Mouse (Mus musculus) lung, postnatal 0 days (tissue): Measurements from ENCODE around the gene Ly6g6e. TPM values are rescaled to one million over a fixed set of nuclear protein-coding genes. Genes with fewer than 3 reads are reported as not detected.

Experiments
- ATAC-seq: fragments of 200-750 bp; cut with Nextera tagmentation; 2 replicates; pipeline ENCODE4 v1.8.0; 2017; ENCODE audit warnings: moderate library complexity
- DNase-seq: peaks from one replicate; pipeline ENCODE4 v3.0.0-alpha.2; 2016; ENCODE audit warnings: low spot score
- H3K27ac ChIP-seq: fragments of 300-500 bp; sonication (generic); 2 replicates; pipeline ENCODE4 v1.5.1; 2014; ENCODE audit warnings: antibody characterized with exemption, mild to moderate bottlenecking, low read length, mixed read lengths
- H3K27me3 ChIP-seq: fragments of 300-500 bp; sonication (generic); replicated peaks from 2 replicates; pipeline ENCODE4 v1.6.1; 2014; ENCODE audit warnings: low read length, mixed read lengths; ENCODE audit not compliant: insufficient read depth
- H3K36me3 ChIP-seq: fragments of 300-500 bp; sonication (generic); 2 replicates; pipeline ENCODE4 v1.6.1; 2014; ENCODE audit warnings: low read length, mixed read lengths; ENCODE audit not compliant: insufficient read depth
- H3K4me1 ChIP-seq: fragments of 300-500 bp; sonication (generic); 2 replicates; pipeline ENCODE4 v1.6.1; 2014; ENCODE audit warnings: antibody characterized with exemption, low read depth, low read length, mixed read lengths; ENCODE audit not compliant: insufficient read depth
- H3K4me2 ChIP-seq: fragments of 300-500 bp; sonication (generic); replicated peaks from 2 replicates; pipeline ENCODE4 v1.6.1; 2014; ENCODE audit warnings: low read depth, mild to moderate bottlenecking, low read length, moderate library complexity, mixed read lengths
- H3K4me3 ChIP-seq: fragments of 300-500 bp; sonication (generic); 2 replicates; pipeline ENCODE4 v1.5.1; 2014; ENCODE audit warnings: low read depth, low read length
- H3K9ac ChIP-seq: fragments of 300-500 bp; sonication (generic); replicated peaks from 2 replicates; pipeline ENCODE4 v1.6.1; 2014; ENCODE audit warnings: low read depth, mild to moderate bottlenecking
- H3K9me3 ChIP-seq: fragments of 300-500 bp; sonication (generic); 2 replicates; pipeline ENCODE4 v1.6.1; 2016; ENCODE audit warnings: low read length, mixed read lengths
- CTCF ChIP-seq: IDR thresholded peaks from 2 replicates; pipeline ENCODE4 v1.5.1; 2016; ENCODE audit warnings: antibody characterized with exemption, mild to moderate bottlenecking
- EP300 ChIP-seq: IDR thresholded peaks from 2 replicates; pipeline ENCODE4 v1.6.1; 2016; ENCODE audit warnings: antibody characterized with exemption, mild to moderate bottlenecking, control low read depth
- WGBS: fragments of 180-500 bp; shearing (Covaris S2); extraction: QIAGEN DNeasy Blood & Tissue Kit; methylation state at CpG from one replicate; pipeline ENCODE4 v1.1.7; 2014; 5-methylcytosine and 5-hydroxymethylcytosine counted together
- polyA plus RNA-seq: library from polyadenylated mRNA; unstranded; fragments of >200 nt; fragmentation: Nextera tagmentation; extraction: Ambion mirVana; gene quantifications from 2 replicates; pipeline ENCODE4 v1.2.1, GENCODE M21; 2015

Gene Ly6g6e
- polyA plus RNA-seq, 1 experiment from 2014 or later, result 2.8 TPM

DNA sequence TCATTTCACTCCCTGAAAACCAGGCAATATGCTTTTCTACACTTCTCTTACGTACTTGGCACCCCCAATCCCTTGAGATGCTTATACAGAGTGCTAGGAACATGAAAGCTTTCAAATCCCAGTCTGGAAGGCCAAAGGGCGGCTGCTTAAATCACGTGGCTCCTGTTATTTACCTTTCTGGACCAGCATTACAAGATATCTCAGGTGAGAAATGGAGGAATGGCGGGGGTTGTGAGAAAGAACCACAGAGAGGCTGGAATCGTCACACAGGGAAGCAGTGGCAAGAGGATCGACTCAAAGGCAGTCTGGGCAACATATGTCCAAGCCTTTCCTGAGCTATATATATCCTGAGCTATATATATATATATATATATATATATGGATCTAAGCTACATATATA lies 48.9 kb downstream of the Ly6g6e start:
- no peak for ATAC-seq
- Histone ChIP-seq H3K27ac (peak overlapping the region; percentile 92), H3K4me2 (peak overlapping the region; percentile 81), H3K4me1 (peaks cover 15% of the 10 kb centered on the region), H3K9me3 (no peaks in the 10 kb centered on the region), H3K27me3 (no peaks in the 10 kb centered on the region), H3K4me3 (peak overlapping the region; percentile 62), H3K36me3 (no peaks in the 10 kb centered on the region), H3K9ac (peak overlapping the region; percentile 68)
- DNase-seq, result peak; percentile 53
- no peak for TF ChIP-seq EP300
- no peak for TF ChIP-seq CTCF
- 15% methylated on average over 6 of the region's 6 CpGs for WGBS

DNA sequence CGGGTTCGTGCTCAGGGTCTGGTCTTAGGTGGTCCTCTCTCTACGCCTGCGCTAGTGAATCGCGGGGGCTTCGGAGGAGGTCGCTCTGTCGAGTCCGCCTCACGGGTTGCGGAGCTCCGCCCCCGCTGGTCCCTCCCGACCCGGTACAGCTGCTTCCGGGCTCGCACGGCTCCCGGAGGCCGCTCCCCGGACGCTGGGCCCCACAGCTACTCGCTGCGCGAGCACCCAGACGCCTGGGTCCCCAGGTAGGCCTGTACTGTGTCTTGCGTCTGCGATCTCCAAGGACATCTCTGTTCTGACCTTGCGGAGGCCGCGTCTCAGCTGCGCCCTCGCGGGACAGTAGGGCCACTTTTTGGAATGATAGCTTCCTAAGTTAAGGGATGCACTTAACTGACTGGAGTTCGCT lies 49.5 kb downstream of the Ly6g6e start, which contains the start of gene D17H6S53E:
Gene D17H6S53E, plus strand, starts transcription at position 168 of the 406 bp plus-strand sequence.
- TF ChIP-seq CTCF (peak; percentile 36; the same call in 1 of the 2 replicates), EP300 (no peak)
- under 1% methylated on average over 36 of the region's 36 CpGs for WGBS
- H3K4me2 ChIP-seq, result peak within 1 kb of the TSS; percentile 81

GRCm38 (mm10) chr17:35127017-35127416 lies 50.3 kb downstream of the Ly6g6e start:
- no peaks in the 10 kb centered on the region for H3K36me3 ChIP-seq
- no peaks in the 10 kb centered on the region for H3K9me3 ChIP-seq
- WGBS, result 52% methylated on average over 13 of the region's 13 CpGs
- peak overlapping the region; percentile 81 for H3K4me2 ChIP-seq
- peaks cover 15% of the 10 kb centered on the region for H3K4me1 ChIP-seq
- DNase-seq (peak; percentile 24), ATAC-seq (no peak)
- H3K4me3 ChIP-seq, result peak overlapping the region; percentile 62
- H3K27me3 ChIP-seq, result no peaks in the 10 kb centered on the region
- TF ChIP-seq CTCF (no peak), EP300 (no peak)
- peak overlapping the region; percentile 92; the same call in 1 of the 2 replicates for H3K27ac ChIP-seq
- peak overlapping the region; percentile 68 for H3K9ac ChIP-seq

More for the DNA sequence above, 49.5 kb downstream of the Ly6g6e start, which contains the start of gene D17H6S53E:
- ATAC-seq, result peak; percentile 55
- Histone ChIP-seq H3K4me1 (peaks cover 15% of the 10 kb centered on the region), H3K4me3 (peak within 1 kb of the TSS; percentile 62), H3K27me3 (no peaks in the 10 kb centered on the region), H3K27ac (peak within 1 kb of the TSS; percentile 92), H3K36me3 (no peaks in the 10 kb centered on the region), H3K9me3 (no peaks in the 10 kb centered on the region), H3K9ac (peak within 1 kb of the TSS; percentile 68)
- peak; percentile 82 for DNase-seq

Other genes starting within 250 kb of the Ly6g6e start
- gene Stk19, start 240.0 kb upstream of the Ly6g6e start, polyA plus RNA-seq, result 34.7 and 37.3 TPM in 2 replicates
- 39.8 and 40.9 TPM in 2 replicates for gene Dxo, start 239.9 kb upstream of the Ly6g6e start, polyA plus RNA-seq
- gene Skiv2l, start 226.7 kb upstream of the Ly6g6e start, polyA plus RNA-seq, result 30.6 and 32.1 TPM in 2 replicates
- gene Nelfe, start 226.5 kb upstream of the Ly6g6e start, polyA plus RNA-seq, result 45.0 and 49.0 TPM in 2 replicates
- 8.1 and 10.6 TPM in 2 replicates for gene Cfb, start 214.4 kb upstream of the Ly6g6e start, polyA plus RNA-seq
- 0.89 and 0.99 TPM in 2 replicates for gene Zbtb12, start 197.4 kb upstream of the Ly6g6e start, polyA plus RNA-seq
- gene Gm20547, start 194.9 kb upstream of the Ly6g6e start, polyA plus RNA-seq, result not detected in 2 replicates
- 11.7 and 13.6 TPM in 2 replicates for gene C2, start 178.6 kb upstream of the Ly6g6e start, polyA plus RNA-seq
- gene Ehmt2, start 178.4 kb upstream of the Ly6g6e start, polyA plus RNA-seq, result 28.7 and 35.6 TPM in 2 replicates
- gene Slc44a4, start 162.4 kb upstream of the Ly6g6e start, polyA plus RNA-seq, result 7.0 and 7.3 TPM in 2 replicates
- gene Neu1, start 145.6 kb upstream of the Ly6g6e start, polyA plus RNA-seq, result 31.9 and 34.2 TPM in 2 replicates
- 0.35 and 0.50 TPM in 2 replicates for gene Hspa1b, start 117.7 kb upstream of the Ly6g6e start, polyA plus RNA-seq
- gene Gm20481, start 107.0 kb upstream of the Ly6g6e start, polyA plus RNA-seq, result not detected in 2 replicates
- gene Hspa1a, start 104.7 kb upstream of the Ly6g6e start, polyA plus RNA-seq, result 8.2 and 11.9 TPM in 2 replicates
- 0.70 and 0.79 TPM in 2 replicates for gene Hspa1l, start 104.2 kb upstream of the Ly6g6e start, polyA plus RNA-seq
- 47.3 and 55.4 TPM in 2 replicates for gene Lsm2, start 95.0 kb upstream of the Ly6g6e start, polyA plus RNA-seq
- gene Vars, start 75.9 kb upstream of the Ly6g6e start, polyA plus RNA-seq, result 24.6 and 24.7 TPM in 2 replicates
- 0.30 and 0.36 TPM in 2 replicates for gene Vwa7, start 60.3 kb upstream of the Ly6g6e start, polyA plus RNA-seq
- gene Sapcd1, start 48.9 kb upstream of the Ly6g6e start, polyA plus RNA-seq, result 1.7 TPM in 2 replicates
- gene Msh5, start 30.2 kb upstream of the Ly6g6e start, polyA plus RNA-seq, result 1.8 and 2.4 TPM in 2 replicates
- gene Clic1, start 26.9 kb upstream of the Ly6g6e start, polyA plus RNA-seq, result 343 and 355 TPM in 2 replicates
- 238 and 247 TPM in 2 replicates for gene Ddah2, start 17.9 kb upstream of the Ly6g6e start, polyA plus RNA-seq
- 3.5 and 4.9 TPM in 2 replicates for gene Ly6g6c, start 11.5 kb upstream of the Ly6g6e start, polyA plus RNA-seq
- gene Mpig6b, start 10.7 kb upstream of the Ly6g6e start, polyA plus RNA-seq, result 2.1 and 2.3 TPM in 2 replicates
- gene Ly6g6d, start 1.2 kb downstream of the Ly6g6e start, polyA plus RNA-seq, result 14.4 and 14.7 TPM in 2 replicates
- gene Ly6g6f, start 8.7 kb downstream of the Ly6g6e start, polyA plus RNA-seq, result 0.71 and 0.74 TPM in 2 replicates
- 104 and 111 TPM in 2 replicates for gene Abhd16a, start 12.4 kb downstream of the Ly6g6e start, polyA plus RNA-seq
- not detected in 2 replicates for gene Ly6g5c, start 31.4 kb downstream of the Ly6g6e start, polyA plus RNA-seq
- gene Ly6g5b, start 38.5 kb downstream of the Ly6g6e start, polyA plus RNA-seq, result 0.60 and 0.69 TPM in 2 replicates
- gene Gpank1, start 44.6 kb downstream of the Ly6g6e start, polyA plus RNA-seq, result 16.0 and 18.5 TPM in 2 replicates
- gene Csnk2b, start 45.2 kb downstream of the Ly6g6e start, polyA plus RNA-seq, result 203 and 207 TPM in 2 replicates
- gene D17H6S53E, start 49.5 kb downstream of the Ly6g6e start, polyA plus RNA-seq, result 14.4 and 16.3 TPM in 2 replicates
- gene Apom, start 55.1 kb downstream of the Ly6g6e start, polyA plus RNA-seq, result 0.19 and 0.27 TPM in 2 replicates
- gene Bag6, start 58.3 kb downstream of the Ly6g6e start, polyA plus RNA-seq, result 34.8 and 35.8 TPM in 2 replicates
- 74.1 and 86.0 TPM in 2 replicates for gene Prrc2a, start 88.0 kb downstream of the Ly6g6e start, polyA plus RNA-seq
- 9.9 and 10.3 TPM in 2 replicates for gene Aif1, start 99.2 kb downstream of the Ly6g6e start, polyA plus RNA-seq
- 24.8 and 27.5 TPM in 2 replicates for gene Lst1, start 111.5 kb downstream of the Ly6g6e start, polyA plus RNA-seq
- 2.3 and 3.0 TPM in 2 replicates for gene Ltb, start 117.5 kb downstream of the Ly6g6e start, polyA plus RNA-seq
- gene Tnf, start 125.1 kb downstream of the Ly6g6e start, polyA plus RNA-seq, result 0.95 and 3.7 TPM in 2 replicates
- gene Lta, start 128.4 kb downstream of the Ly6g6e start, polyA plus RNA-seq, result 0.11 TPM in 1 of 2 replicates, not detected in the other
- 0.60 TPM in 1 of 2 replicates, not detected in the other for gene Gm16181, start 143.9 kb downstream of the Ly6g6e start, polyA plus RNA-seq
- 4.7 and 6.1 TPM in 2 replicates for gene Atp6v1g2, start 156.8 kb downstream of the Ly6g6e start, polyA plus RNA-seq
- 11.2 and 12.2 TPM in 2 replicates for gene Nfkbil1, start 158.9 kb downstream of the Ly6g6e start, polyA plus RNA-seq
- 161 and 170 TPM in 2 replicates for gene Ddx39b, start 164.8 kb downstream of the Ly6g6e start, polyA plus RNA-seq
- 530 and 579 TPM in 2 replicates for gene H2-D1, start 185.8 kb downstream of the Ly6g6e start, polyA plus RNA-seq
- gene H2-Q1, start 243.5 kb downstream of the Ly6g6e start, polyA plus RNA-seq, result 0.11 and 0.19 TPM in 2 replicates